In the genomic region with DNA sequence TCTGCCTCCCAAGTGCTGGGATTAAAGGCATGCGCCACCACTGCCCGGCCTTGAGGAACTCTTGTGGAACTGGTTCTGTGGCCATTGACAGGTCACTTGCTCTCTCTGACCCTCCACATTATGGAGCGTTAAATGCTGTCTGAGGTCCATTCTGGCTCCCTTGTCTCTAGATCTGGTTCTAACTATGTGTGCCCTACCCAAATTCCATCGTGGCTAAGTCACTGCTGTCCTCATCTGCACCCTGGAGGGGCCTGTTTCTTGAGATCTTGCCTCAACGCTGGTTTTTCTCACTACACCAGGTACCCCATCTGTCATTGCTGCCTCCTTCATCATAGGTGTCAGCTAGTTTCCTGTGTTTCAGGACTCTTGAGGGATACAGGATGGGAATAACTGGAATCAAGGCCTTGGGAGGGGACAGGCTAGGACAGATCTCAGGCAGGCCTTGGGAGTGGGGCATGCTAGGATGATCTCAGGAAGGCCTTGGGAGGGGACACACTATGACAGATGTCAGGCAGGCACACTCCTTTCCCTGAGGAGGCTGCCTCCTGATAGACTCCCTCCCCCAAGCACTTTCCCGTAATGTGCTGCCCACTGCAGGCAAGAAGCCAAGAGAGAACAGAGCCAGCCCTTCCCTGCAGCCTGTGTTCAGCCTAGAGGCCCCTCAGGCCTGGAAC, we compare ENCODE assay signal across 8 mouse cellular contexts. TPM values are rescaled to one million over a fixed set of nuclear protein-coding genes. Genes with fewer than 3 reads are reported as not detected.
DNase-seq lines count a peak whose midpoint lies in the region; ATAC-seq and TF ChIP-seq lines count a peak whose summit lies in the region.

No protein-coding gene starts in this region.

- peaks cover 20% of the 10 kb centered on the region for H3K4me1 ChIP-seq in limb, embryonic 12.5 days (replicated peaks)
- H3K4me1 ChIP-seq in limb, embryonic 10.5 days: peaks cover 26% of the 10 kb centered on the region
- H3K4me1 ChIP-seq in embryonic facial prominence, embryonic 13.5 days: peaks cover 31% of the 10 kb centered on the region
- peaks cover 15% of the 10 kb centered on the region for H3K4me1 ChIP-seq in hindbrain, postnatal 0 days (ENCODE audit: insufficient read depth, low read length)

- peaks cover 12% of the 10 kb centered on the region for H3K36me3 ChIP-seq in limb, embryonic 12.5 days
- peaks cover 17% of the 10 kb centered on the region for H3K36me3 ChIP-seq in limb, embryonic 10.5 days
- peaks cover 8% of the 10 kb centered on the region for H3K36me3 ChIP-seq in embryonic facial prominence, embryonic 13.5 days
- H3K36me3 ChIP-seq in hindbrain, postnatal 0 days (ENCODE audit: insufficient read depth, low read length): no peaks in the 10 kb centered on the region

- ATAC-seq in limb, embryonic 12.5 days (ENCODE audit: insufficient number of reproducible peaks, insufficient read depth, low FRiP score, low TSS enrichment, low read depth): no peak
- no peak for ATAC-seq in embryonic facial prominence, embryonic 13.5 days (ENCODE audit: insufficient number of reproducible peaks, insufficient read depth, low FRiP score, low TSS enrichment, low read depth)
- peak; percentile 72; the same call in 1 of the 2 replicates for ATAC-seq in hindbrain, postnatal 0 days

- intact Hi-C loops in gastrocnemius, postnatal 36 days (cut with DNase I): no loop called here

- H3K9ac ChIP-seq in limb, embryonic 12.5 days (replicated peaks): no peak overlapping the region
- H3K9ac ChIP-seq in embryonic facial prominence, embryonic 13.5 days: peak overlapping the region; percentile 7
- no peak overlapping the region for H3K9ac ChIP-seq in hindbrain, postnatal 0 days (replicated peaks; ENCODE audit: low read length)

- H3K4me3 ChIP-seq in limb, embryonic 12.5 days (replicated peaks): no peak overlapping the region
- no peak overlapping the region for H3K4me3 ChIP-seq in limb, embryonic 10.5 days
- H3K4me3 ChIP-seq in embryonic facial prominence, embryonic 13.5 days: no peak overlapping the region
- H3K4me3 ChIP-seq in hindbrain, postnatal 0 days (ENCODE audit: low read length): no peak overlapping the region

- no peak overlapping the region for H3K4me2 ChIP-seq in limb, embryonic 12.5 days
- H3K4me2 ChIP-seq in embryonic facial prominence, embryonic 13.5 days: no peak overlapping the region
- H3K4me2 ChIP-seq in hindbrain, postnatal 0 days (ENCODE audit: low read depth, low read length): no peak overlapping the region

- peak overlapping the region; percentile 50; the same call in 1 of the 2 replicates for H3K27ac ChIP-seq in limb, embryonic 12.5 days
- H3K27ac ChIP-seq in limb, embryonic 10.5 days: no peak overlapping the region
- peak overlapping the region; percentile 69 for H3K27ac ChIP-seq in embryonic facial prominence, embryonic 13.5 days
- peak overlapping the region; percentile 77 for H3K27ac ChIP-seq in hindbrain, postnatal 0 days

- H3K9me3 ChIP-seq in limb, embryonic 12.5 days: no peaks in the 10 kb centered on the region
- no peaks in the 10 kb centered on the region for H3K9me3 ChIP-seq in limb, embryonic 10.5 days (replicated peaks)
- no peaks in the 10 kb centered on the region for H3K9me3 ChIP-seq in embryonic facial prominence, embryonic 13.5 days
- no peaks in the 10 kb centered on the region for H3K9me3 ChIP-seq in hindbrain, postnatal 0 days (ENCODE audit: low read length)

- no peak for TF ChIP-seq CTCF in hindbrain, postnatal 0 days (IDR thresholded peaks at IDR 0.05; ENCODE audit: low read depth)

- WGBS in limb, embryonic 12.5 days: 59% methylated on average over 6 of the region's 6 CpGs
- 64% methylated on average over 6 of the region's 6 CpGs for WGBS in limb, embryonic 10.5 days
- WGBS in embryonic facial prominence, embryonic 13.5 days: 62% methylated on average over 6 of the region's 6 CpGs
- 66% methylated on average over 6 of the region's 6 CpGs for WGBS in hindbrain, postnatal 0 days

- no peaks in the 10 kb centered on the region for H3K27me3 ChIP-seq in limb, embryonic 12.5 days
- no peaks in the 10 kb centered on the region for H3K27me3 ChIP-seq in limb, embryonic 10.5 days (ENCODE audit: low read depth, poor library complexity, severe bottlenecking)
- no peaks in the 10 kb centered on the region for H3K27me3 ChIP-seq in embryonic facial prominence, embryonic 13.5 days
- H3K27me3 ChIP-seq in hindbrain, postnatal 0 days (ENCODE audit: insufficient read depth, low read length): no peaks in the 10 kb centered on the region

- no peak for DNase-seq in limb, embryonic 10.5 days (ENCODE audit: low spot score)
- DNase-seq in hindbrain, postnatal 0 days (ENCODE audit: low spot score): peak; percentile 78
- DNase-seq in lung, postnatal 4 days: peak; percentile 46 to 51
- no peak for DNase-seq in gastrocnemius, postnatal 4 days (ENCODE audit: low spot score in 2 of 2)
- DNase-seq in B cell, adult 2 months: no peak
- no peak for DNase-seq in gastrocnemius, postnatal 36 days

RNA-seq across cellular contexts. Expression of a gene that starts 37.7 kb away (rescaled TPM):
- 7.3 and 7.8 TPM in 2 replicates for polyA plus RNA-seq in limb, embryonic 12.5 days (2016; fragmentation: Nextera tagmentation; extraction: Ambion mirVana)
- polyA plus RNA-seq in limb, embryonic 10.5 days (2016; fragmentation: Nextera tagmentation; extraction: Ambion mirVana): 8.7 and 9.0 TPM in 2 replicates
- 8.6 and 9.4 TPM in 2 replicates for polyA plus RNA-seq in embryonic facial prominence, embryonic 13.5 days (2015; fragmentation: Nextera tagmentation; extraction: Ambion mirVana)
- total RNA-seq in hindbrain, postnatal 0 days (2014; rRNA removed): 21.2 and 21.7 TPM in 2 replicates
- 8.2 and 10.1 TPM in 2 replicates for polyA plus RNA-seq in hindbrain, postnatal 0 days (2015; fragmentation: Nextera tagmentation; extraction: Ambion mirVana)
- total RNA-seq in gastrocnemius, postnatal 4 days (2021): 10 to 100 TPM; 24.1 to 24.4 TPM
- total RNA-seq in gastrocnemius, postnatal 36 days (2021): 1 to 10 TPM; 8.3 to 9.8 TPM

RNA-seq across cellular contexts. Expression of a gene that starts 54.0 kb away (rescaled TPM):
- polyA plus RNA-seq in limb, embryonic 12.5 days (2016; fragmentation: Nextera tagmentation; extraction: Ambion mirVana): 12.2 and 17.6 TPM in 2 replicates
- polyA plus RNA-seq in limb, embryonic 10.5 days (2016; fragmentation: Nextera tagmentation; extraction: Ambion mirVana): 14.3 and 15.5 TPM in 2 replicates
- 13.9 and 14.3 TPM in 2 replicates for polyA plus RNA-seq in embryonic facial prominence, embryonic 13.5 days (2015; fragmentation: Nextera tagmentation; extraction: Ambion mirVana)
- 47.7 and 51.9 TPM in 2 replicates for total RNA-seq in hindbrain, postnatal 0 days (2014; rRNA removed)
- 12.8 and 14.9 TPM in 2 replicates for polyA plus RNA-seq in hindbrain, postnatal 0 days (2015; fragmentation: Nextera tagmentation; extraction: Ambion mirVana)
- 10 to 100 TPM; 43.1 to 45.0 TPM for total RNA-seq in gastrocnemius, postnatal 4 days (2021)
- total RNA-seq in gastrocnemius, postnatal 36 days (2021): 10 to 100 TPM; 85.6 to 88.5 TPM

Comparison
In these comparisons a context has a peak if more than half of its experiments do, and no peak if none do; other contexts are left out.
1. DNase-seq: peak in hindbrain, postnatal 0 days (single experiment) and lung, postnatal 4 days (2 of 2); none in limb, embryonic 10.5 days (single experiment), gastrocnemius, postnatal 4 days (0 of 2), B cell, adult 2 months (0 of 2) and gastrocnemius, postnatal 36 days (0 of 2).